Mouse (Mus musculus): ENCODE data around the gene Mfsd12.

DNA sequence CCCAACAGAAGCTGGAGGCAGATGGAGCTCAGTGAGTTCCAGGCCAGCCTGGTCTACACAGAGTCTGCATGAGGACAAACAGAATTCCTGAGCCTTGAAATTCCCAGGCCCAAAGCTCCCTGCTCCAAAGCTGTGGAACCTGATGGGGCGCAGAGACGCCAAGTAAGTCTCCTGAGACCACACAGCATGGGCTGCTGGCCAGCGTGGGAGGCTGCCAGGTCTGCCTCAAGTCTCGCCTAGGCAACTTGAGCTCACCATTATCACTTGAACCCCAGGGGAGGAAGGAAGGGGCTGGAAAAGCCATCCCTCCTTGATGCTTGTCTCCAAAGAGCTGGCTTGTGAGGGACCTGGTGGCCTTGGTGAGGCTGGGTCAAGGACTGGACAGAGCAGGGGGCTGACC, 27.3 kb upstream of the Mfsd12 start:
- no peak for TF ChIP-seq CHD2 (IDR thresholded peaks at IDR 0.05; ENCODE audit: low read depth, low read length)
- no peak for TF ChIP-seq ZNF384 (IDR thresholded peaks at IDR 0.05; ENCODE audit: low read depth, low read length)

All from ES-E14 (cell line).